Mouse (Mus musculus) forebrain, embryonic 16.5 days (tissue): ENCODE results near the gene Tex33. TPM values are rescaled to one million over a fixed set of nuclear protein-coding genes. Genes with fewer than 3 reads are reported as not detected.

Experiments used
- ATAC-seq: fragments of 200-750 bp; cut with Nextera tagmentation; 2 replicates; pipeline ENCODE4 v1.8.0; 2017; ENCODE audit warnings: mild to moderate bottlenecking, moderate library complexity
- H3K27ac ChIP-seq: fragments of 300-500 bp; sonication (generic); 2 replicates; pipeline ENCODE4 v1.5.1; 2014; ENCODE audit warnings: low read length, control low read depth
- H3K27me3 ChIP-seq: fragments of 300-500 bp; sonication (generic); replicated peaks from 2 replicates; pipeline ENCODE4 v1.6.1; 2014; ENCODE audit warnings: low read length; ENCODE audit not compliant: control insufficient read depth, insufficient read depth
- H3K36me3 ChIP-seq: fragments of 300-500 bp; sonication (generic); 2 replicates; pipeline ENCODE4 v1.6.1; 2014; ENCODE audit not compliant: control insufficient read depth, insufficient read depth
- H3K4me1 ChIP-seq: fragments of 300-500 bp; sonication (generic); replicated peaks from 2 replicates; pipeline ENCODE4 v1.6.1; 2014; ENCODE audit warnings: low read length; ENCODE audit not compliant: control insufficient read depth, insufficient read depth
- H3K4me2 ChIP-seq: fragments of 300-500 bp; sonication (generic); 2 replicates; pipeline ENCODE4 v1.6.1; 2014; ENCODE audit warnings: mild to moderate bottlenecking, low read length, control low read depth
- H3K4me3 ChIP-seq: fragments of 300-500 bp; sonication (generic); replicated peaks from 2 replicates; pipeline ENCODE4 v1.5.1; 2014; ENCODE audit warnings: mild to moderate bottlenecking, low read length, control low read depth
- H3K9ac ChIP-seq: fragments of 300-500 bp; sonication (generic); replicated peaks from 2 replicates; pipeline ENCODE4 v1.6.1; 2014; ENCODE audit warnings: low read depth, low read length, control low read depth
- H3K9me3 ChIP-seq: fragments of 300-500 bp; sonication (generic); 2 replicates; pipeline ENCODE4 v1.6.1; 2016; ENCODE audit warnings: low read length; ENCODE audit not compliant: control insufficient read depth
- WGBS: fragments of 180-500 bp; shearing (Covaris S2); extraction: QIAGEN DNeasy Blood & Tissue Kit; methylation state at CpG from one replicate; pipeline ENCODE4 v1.1.7; 2014; 5-methylcytosine and 5-hydroxymethylcytosine counted together
- polyA plus RNA-seq: library from polyadenylated mRNA; unstranded; fragments of >200 nt; fragmentation: Nextera tagmentation; extraction: Ambion mirVana; gene quantifications from 2 replicates; pipeline ENCODE4 v1.2.1, GENCODE M21; 2015

Gene Tex33
- polyA plus RNA-seq, 1 experiment from 2014 or later, result not detected

GRCm38 (mm10) chr15:78369641-78370040 is 26.1 kb downstream of the Tex33 start:
- no peak overlapping the region for H3K4me3 ChIP-seq
- H3K9me3 ChIP-seq, result no peaks in the 10 kb centered on the region
- no peak overlapping the region for H3K27ac ChIP-seq
- no peaks in the 10 kb centered on the region for H3K36me3 ChIP-seq
- H3K27me3 ChIP-seq, result peaks cover 8% of the 10 kb centered on the region; the same call in 1 of the 2 replicates
- H3K4me2 ChIP-seq, result no peak overlapping the region
- H3K9ac ChIP-seq, result no peak overlapping the region
- ATAC-seq, result no peak
- no peaks in the 10 kb centered on the region for H3K4me1 ChIP-seq
- 44% methylated on average over 1 of the region's 1 CpGs for WGBS

GRCm38 (mm10) chr15:78368926-78369346 is 26.8 kb downstream of the Tex33 start:
- no peaks in the 10 kb centered on the region for H3K4me1 ChIP-seq
- H3K27me3 ChIP-seq, result peaks cover 8% of the 10 kb centered on the region; the same call in 1 of the 2 replicates
- no peak overlapping the region for H3K27ac ChIP-seq
- ATAC-seq, result no peak
- no peaks in the 10 kb centered on the region for H3K36me3 ChIP-seq
- no peak overlapping the region for H3K9ac ChIP-seq
- H3K4me2 ChIP-seq, result no peak overlapping the region
- WGBS, result 13% methylated on average over 8 of the region's 8 CpGs
- no peak overlapping the region for H3K4me3 ChIP-seq
- H3K9me3 ChIP-seq, result no peaks in the 10 kb centered on the region

- WGBS, result 73% methylated on average over 3 of the region's 3 CpGs
- H3K4me1 ChIP-seq, result no peaks in the 10 kb centered on the region
- H3K4me2 ChIP-seq, result no peak overlapping the region
- peaks cover 8% of the 10 kb centered on the region; the same call in 1 of the 2 replicates for H3K27me3 ChIP-seq
- H3K9ac ChIP-seq, result no peak overlapping the region
- H3K9me3 ChIP-seq, result no peaks in the 10 kb centered on the region
- no peaks in the 10 kb centered on the region for H3K36me3 ChIP-seq
- no peak overlapping the region for H3K4me3 ChIP-seq
- no peak overlapping the region for H3K27ac ChIP-seq
- no peak for ATAC-seq
Measured at GRCm38 (mm10) chr15:78367811-78368210, 27.9 kb downstream of the Tex33 start.

GRCm38 (mm10) chr15:78366875-78367274 is 28.8 kb downstream of the Tex33 start:
- Histone ChIP-seq H3K27ac (no peak overlapping the region), H3K4me2 (no peak overlapping the region), H3K4me3 (no peak overlapping the region), H3K9me3 (no peaks in the 10 kb centered on the region), H3K36me3 (no peaks in the 10 kb centered on the region), H3K4me1 (no peaks in the 10 kb centered on the region), H3K9ac (no peak overlapping the region), H3K27me3 (peaks cover 8% of the 10 kb centered on the region; the same call in 1 of the 2 replicates)
- no peak for ATAC-seq
- WGBS, result 79% methylated on average over 8 of the region's 8 CpGs

- Histone ChIP-seq H3K4me2 (no peak overlapping the region), H3K9ac (no peak overlapping the region), H3K4me1 (no peaks in the 10 kb centered on the region), H3K27ac (no peak overlapping the region), H3K27me3 (peaks cover 8% of the 10 kb centered on the region; the same call in 1 of the 2 replicates), H3K4me3 (no peak overlapping the region), H3K36me3 (no peaks in the 10 kb centered on the region), H3K9me3 (no peaks in the 10 kb centered on the region)
- no peak for ATAC-seq
- WGBS, result 83% methylated on average over 2 of the region's 2 CpGs
Measured at GRCm38 (mm10) chr15:78365916-78366315, 29.8 kb downstream of the Tex33 start.

- WGBS, result 94% methylated on average over 5 of the region's 5 CpGs
- ATAC-seq, result no peak
- H3K27ac ChIP-seq, result no peak overlapping the region
- H3K9ac ChIP-seq, result no peak overlapping the region
- no peak overlapping the region for H3K4me3 ChIP-seq
- H3K4me1 ChIP-seq, result no peaks in the 10 kb centered on the region
- no peaks in the 10 kb centered on the region for H3K9me3 ChIP-seq
- H3K27me3 ChIP-seq, result no peaks in the 10 kb centered on the region
- no peaks in the 10 kb centered on the region for H3K36me3 ChIP-seq
- H3K4me2 ChIP-seq, result no peak overlapping the region
Measured at GRCm38 (mm10) chr15:78355548-78355947, 40.2 kb downstream of the Tex33 start.

- Histone ChIP-seq H3K9me3 (no peaks in the 10 kb centered on the region), H3K9ac (no peak overlapping the region), H3K4me2 (no peak overlapping the region), H3K4me3 (no peak overlapping the region), H3K27ac (no peak overlapping the region), H3K4me1 (no peaks in the 10 kb centered on the region), H3K36me3 (no peaks in the 10 kb centered on the region), H3K27me3 (no peaks in the 10 kb centered on the region)
- ATAC-seq, result no peak
- 0% methylated on average over 1 of the region's 1 CpGs for WGBS
Measured at GRCm38 (mm10) chr15:78354958-78355357, 40.8 kb downstream of the Tex33 start.

GRCm38 (mm10) chr15:78351586-78352165 is 44.0 kb downstream of the Tex33 start:
- no peak overlapping the region for H3K4me2 ChIP-seq
- H3K9me3 ChIP-seq, result no peaks in the 10 kb centered on the region
- no peaks in the 10 kb centered on the region for H3K36me3 ChIP-seq
- no peak for ATAC-seq
- no peak overlapping the region for H3K27ac ChIP-seq
- H3K4me3 ChIP-seq, result no peak overlapping the region
- WGBS, result 72% methylated on average over 3 of the region's 3 CpGs
- H3K4me1 ChIP-seq, result no peaks in the 10 kb centered on the region
- H3K27me3 ChIP-seq, result no peaks in the 10 kb centered on the region
- no peak overlapping the region for H3K9ac ChIP-seq

- H3K4me3 ChIP-seq, result no peak overlapping the region
- H3K9me3 ChIP-seq, result no peaks in the 10 kb centered on the region
- no peak overlapping the region for H3K4me2 ChIP-seq
- no peaks in the 10 kb centered on the region for H3K4me1 ChIP-seq
- no peak overlapping the region for H3K9ac ChIP-seq
- ATAC-seq, result no peak
- H3K36me3 ChIP-seq, result no peaks in the 10 kb centered on the region
- H3K27me3 ChIP-seq, result no peaks in the 10 kb centered on the region
- H3K27ac ChIP-seq, result no peak overlapping the region
- WGBS, result 89% methylated on average over 3 of the region's 3 CpGs
Measured at GRCm38 (mm10) chr15:78344567-78344966, 51.1 kb downstream of the Tex33 start.

- no peak for ATAC-seq
- Histone ChIP-seq H3K9me3 (no peaks in the 10 kb centered on the region), H3K27ac (no peak overlapping the region), H3K27me3 (no peaks in the 10 kb centered on the region), H3K4me2 (no peak overlapping the region), H3K4me3 (no peak overlapping the region), H3K9ac (no peak overlapping the region), H3K4me1 (no peaks in the 10 kb centered on the region), H3K36me3 (no peaks in the 10 kb centered on the region)
- WGBS, result 30% methylated on average over 1 of the region's 1 CpGs
Measured at GRCm38 (mm10) chr15:78343683-78344082, 52.0 kb downstream of the Tex33 start.
